In the genomic region with DNA sequence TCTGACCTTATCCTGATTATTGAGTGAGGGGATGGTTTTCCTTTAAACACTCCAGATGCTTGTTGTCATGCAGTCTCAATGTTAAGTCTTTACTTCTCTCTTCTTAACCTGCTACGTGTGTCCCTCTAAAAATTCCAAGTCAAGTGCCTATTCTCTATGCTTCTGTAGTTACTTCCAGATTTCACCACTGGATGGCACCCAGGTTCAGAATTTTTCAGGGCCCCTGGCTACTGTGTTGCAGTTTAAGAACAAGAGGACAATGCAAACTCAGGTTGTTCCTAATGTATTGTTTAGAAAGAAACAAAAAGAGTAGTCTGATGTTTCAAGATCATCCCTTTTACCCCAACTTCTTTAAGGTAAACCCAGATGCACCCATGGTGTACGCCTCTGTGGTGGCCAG, we compare ENCODE assay signal across 8 mouse cellular contexts. TPM values are rescaled to one million over a fixed set of nuclear protein-coding genes. Genes with fewer than 3 reads are reported as not detected.
DNase-seq lines count a peak whose midpoint lies in the region; ATAC-seq and TF ChIP-seq lines count a peak whose summit lies in the region.

No protein-coding gene starts in this region.

- DNase-seq in cerebellum, adult 8-10 months: peak; percentile 6
- no peak for DNase-seq in cerebellum, postnatal 36 days
- DNase-seq in thymus, adult 2 months: peak; percentile 18
- no peak for DNase-seq in thymus, postnatal 25 days
- peak; percentile 65 for DNase-seq in forebrain, embryonic 14.5 days (ENCODE audit: low spot score)
- peak; percentile 61 for DNase-seq in kidney, postnatal 14 days
- peak; percentile 70 for DNase-seq in lung, postnatal 14 days
- peak; percentile 30 for DNase-seq in testis, postnatal 14 days (ENCODE audit: low spot score)

- no peaks in the 10 kb centered on the region for H3K36me3 ChIP-seq in thymus, adult 2 months (ENCODE audit: control insufficient read depth, insufficient read depth, low read length)
- H3K36me3 ChIP-seq in forebrain, embryonic 14.5 days (ENCODE audit: control insufficient read depth, insufficient read depth, low read length): no peaks in the 10 kb centered on the region

- H3K9me3 ChIP-seq in forebrain, embryonic 14.5 days (replicated peaks; ENCODE audit: control insufficient read depth, low read length): no peaks in the 10 kb centered on the region

- H3K4me1 ChIP-seq in thymus, adult 2 months (replicated peaks; ENCODE audit: control insufficient read depth, insufficient read depth, low read length): no peaks in the 10 kb centered on the region
- no peaks in the 10 kb centered on the region for H3K4me1 ChIP-seq in forebrain, embryonic 14.5 days (ENCODE audit: control insufficient read depth, insufficient read depth, low read length)

- H3K4me2 ChIP-seq in forebrain, embryonic 14.5 days (ENCODE audit: low read length): no peak overlapping the region

- H3K27ac ChIP-seq in thymus, adult 2 months (ENCODE audit: control insufficient read depth, insufficient read depth, low read length): no peak overlapping the region
- no peak overlapping the region for H3K27ac ChIP-seq in forebrain, embryonic 14.5 days (ENCODE audit: low read depth, low read length)

- peak; percentile 55; the same call in 1 of the 2 replicates for ATAC-seq in forebrain, embryonic 14.5 days

- H3K9ac ChIP-seq in forebrain, embryonic 14.5 days (ENCODE audit: low read length): no peak overlapping the region

- TF ChIP-seq CTCF in thymus, adult 2 months (IDR thresholded peaks at IDR 0.05; ENCODE audit: borderline replicate concordance, control insufficient read depth, extremely low read depth, insufficient read depth, low read length, poor library complexity): no peak

- H3K27me3 ChIP-seq in thymus, adult 2 months (ENCODE audit: control insufficient read depth, insufficient read depth, low read length): no peaks in the 10 kb centered on the region
- no peaks in the 10 kb centered on the region for H3K27me3 ChIP-seq in forebrain, embryonic 14.5 days (replicated peaks; ENCODE audit: control insufficient read depth, insufficient read depth, low read length)

- 57% methylated on average over 2 of the region's 2 CpGs for WGBS in thymus, adult 2 months
- WGBS in forebrain, embryonic 14.5 days: 56% methylated on average over 2 of the region's 2 CpGs

- no peak for TF ChIP-seq POLR2A in thymus, adult 2 months (IDR thresholded peaks at IDR 0.05; ENCODE audit: control insufficient read depth, extremely low read depth, insufficient read depth, low read length, poor library complexity)

- H3K4me3 ChIP-seq in thymus, adult 2 months (ENCODE audit: control insufficient read depth, insufficient read depth, low read length): no peak overlapping the region
- no peak overlapping the region for H3K4me3 ChIP-seq in forebrain, embryonic 14.5 days (ENCODE audit: low read depth, low read length)

RNA-seq across cellular contexts. Expression of a gene that starts 8.4 kb away (rescaled TPM):
- 10.6 and 12.1 TPM in 2 replicates for polyA plus RNA-seq in thymus, adult 2 months (2012; rRNA removed)
- 14.3 and 15.9 TPM in 2 replicates for polyA plus RNA-seq in forebrain, embryonic 14.5 days (2014; fragmentation: Nextera tagmentation; extraction: Ambion mirVana)

RNA-seq across cellular contexts. Expression of a gene that starts 33.8 kb away (rescaled TPM):
- 1.8 and 2.3 TPM in 2 replicates for polyA plus RNA-seq in thymus, adult 2 months (2012; rRNA removed)
- 0.29 and 0.31 TPM in 2 replicates for polyA plus RNA-seq in forebrain, embryonic 14.5 days (2014; fragmentation: Nextera tagmentation; extraction: Ambion mirVana)

Comparison
In these comparisons a context has a peak if more than half of its experiments do, and no peak if none do; other contexts are left out.
1. DNase-seq: peak in cerebellum, adult 8-10 months (single experiment), thymus, adult 2 months (single experiment), forebrain, embryonic 14.5 days (single experiment), kidney, postnatal 14 days (single experiment), lung, postnatal 14 days (single experiment) and testis, postnatal 14 days (single experiment); none in cerebellum, postnatal 36 days (0 of 2) and thymus, postnatal 25 days (single experiment).